Mouse (Mus musculus) midbrain, embryonic 15.5 days (tissue): ENCODE measurements around the gene Morc3. TPM values are rescaled to one million over a fixed set of nuclear protein-coding genes. Genes with fewer than 3 reads are reported as not detected.
A peak's percentile ranks its signal among the peaks of the same experiment; 100 is the strongest.
"Not testable (repeated sequence)": the region's sequence is repeated elsewhere in the genome, so short reads cannot be mapped to it uniquely, and the experiment has no call there.

ENCODE experiments used
- ATAC-seq: fragments of 200-750 bp; cut with Nextera tagmentation; replicated peaks from 2 replicates; pipeline ENCODE4 v1.8.0; 2017; ENCODE audit warnings: moderate TSS enrichment
- H3K27ac ChIP-seq: fragments of 300-500 bp; sonication (generic); 2 replicates; pipeline ENCODE4 v1.5.1; 2015; ENCODE audit warnings: mild to moderate bottlenecking, inconsistent platforms
- H3K27me3 ChIP-seq: fragments of 300-500 bp; sonication (generic); replicated peaks from 2 replicates; pipeline ENCODE4 v1.6.1; 2015; ENCODE audit warnings: inconsistent platforms
- H3K36me3 ChIP-seq: fragments of 300-500 bp; sonication (generic); replicated peaks from 2 replicates; pipeline ENCODE4 v1.6.1; 2015; ENCODE audit warnings: inconsistent platforms
- H3K4me1 ChIP-seq: fragments of 300-500 bp; sonication (generic); 2 replicates; pipeline ENCODE4 v1.6.1; 2015; ENCODE audit warnings: inconsistent platforms
- H3K4me2 ChIP-seq: fragments of 300-500 bp; sonication (generic); 2 replicates; pipeline ENCODE4 v1.6.1; 2015; ENCODE audit warnings: inconsistent platforms, mild to moderate bottlenecking, moderate library complexity
- H3K4me3 ChIP-seq: fragments of 300-500 bp; sonication (generic); 2 replicates; pipeline ENCODE4 v1.5.1; 2015; ENCODE audit warnings: mild to moderate bottlenecking, inconsistent platforms
- H3K9ac ChIP-seq: fragments of 300-500 bp; sonication (generic); 2 replicates; pipeline ENCODE4 v1.6.1; 2015; ENCODE audit warnings: mild to moderate bottlenecking, inconsistent platforms
- H3K9me3 ChIP-seq: fragments of 300-500 bp; sonication (generic); 2 replicates; pipeline ENCODE4 v1.6.1; 2016; ENCODE audit warnings: inconsistent platforms
- WGBS: fragments of 180-500 bp; shearing (Covaris S2); methylation state at CpG from one replicate; pipeline ENCODE4 v1.1.7; 2015; ENCODE audit warnings: mixed read lengths; 5-methylcytosine and 5-hydroxymethylcytosine counted together
- polyA plus RNA-seq: library from polyadenylated mRNA; unstranded; fragments of >200 nt; fragmentation: Nextera tagmentation; extraction: Ambion mirVana; gene quantifications from 2 replicates; pipeline ENCODE4 v1.2.1, GENCODE M21; 2015

Morc3 gene
- polyA plus RNA-seq, 1 experiment from 2014 or later: 34.1 TPM

DNA sequence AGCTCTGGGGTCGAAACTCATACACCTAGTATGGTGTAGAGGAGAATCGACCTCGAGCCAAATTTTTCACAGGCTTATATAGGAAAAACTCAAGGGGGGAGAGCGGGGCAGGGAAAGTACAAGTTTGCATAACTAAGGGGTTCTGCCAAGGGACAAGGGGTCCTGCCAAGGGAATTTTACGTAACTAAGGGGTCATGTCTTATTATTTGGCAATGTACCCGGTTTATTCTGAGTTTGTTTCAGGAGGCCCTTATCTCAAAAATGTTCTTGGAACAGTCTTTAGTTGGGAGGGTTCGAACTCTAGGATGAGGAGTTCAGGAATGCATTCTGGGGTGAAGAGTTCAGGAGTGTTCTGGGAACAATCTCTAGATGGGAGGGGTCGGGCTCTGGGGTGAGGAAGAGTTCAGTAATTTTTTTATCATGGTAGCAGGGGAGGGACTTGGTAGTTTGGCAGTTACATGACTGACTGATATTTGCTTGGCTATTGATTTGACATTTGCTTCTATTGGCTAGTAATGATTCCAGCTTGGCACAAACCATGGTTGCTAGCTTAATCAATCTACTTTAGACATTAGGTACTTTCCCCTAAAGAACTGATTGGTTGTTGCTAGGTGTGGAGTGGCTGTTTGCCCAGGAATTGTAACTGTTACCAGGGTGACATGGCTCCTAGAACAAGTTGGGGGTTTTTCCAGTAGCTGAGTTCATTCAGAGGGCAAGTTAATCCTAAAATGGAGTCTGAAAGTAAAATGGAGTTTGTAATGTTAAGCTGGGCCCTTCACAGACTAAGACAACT is 9.3 kb upstream of the Morc3 start:
- not testable (repeated sequence) for H3K9ac ChIP-seq, H3K36me3 ChIP-seq, H3K4me2 ChIP-seq, H3K4me1 ChIP-seq, H3K27me3 ChIP-seq, H3K27ac ChIP-seq, H3K9me3 ChIP-seq, ATAC-seq, H3K4me3 ChIP-seq
- 81% methylated on average over 5 of the region's 8 CpGs for WGBS

DNA sequence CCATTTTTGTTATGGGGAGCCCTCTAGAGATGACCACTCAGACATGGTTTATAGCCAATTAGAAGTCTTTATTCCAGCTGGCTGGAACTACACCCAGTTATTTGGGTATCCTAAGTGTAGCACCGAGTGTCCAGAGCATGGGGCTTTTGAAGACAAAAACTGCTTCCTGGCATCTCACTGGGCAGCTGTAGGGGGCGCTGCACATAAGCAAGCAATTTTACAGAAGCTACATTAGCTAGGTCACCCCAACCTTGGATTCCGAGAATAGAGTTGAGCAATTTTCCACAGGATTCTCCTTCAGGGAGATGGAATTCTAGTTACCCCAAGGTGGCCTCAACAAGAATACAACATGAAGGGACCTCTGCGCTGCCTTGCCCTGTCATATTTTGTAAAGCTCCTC is 7.1 kb upstream of the Morc3 start:
- Histone ChIP-seq H3K4me2 (no peak overlapping the region), H3K9me3 (no peaks in the 10 kb centered on the region), H3K4me3 (no peak overlapping the region), H3K9ac (no peak overlapping the region), H3K27me3 (no peaks in the 10 kb centered on the region), H3K27ac (no peak overlapping the region), H3K4me1 (no peaks in the 10 kb centered on the region), H3K36me3 (no peaks in the 10 kb centered on the region)
- no peak for ATAC-seq
- WGBS: 88% methylated on average over 4 of the region's 4 CpGs

DNA sequence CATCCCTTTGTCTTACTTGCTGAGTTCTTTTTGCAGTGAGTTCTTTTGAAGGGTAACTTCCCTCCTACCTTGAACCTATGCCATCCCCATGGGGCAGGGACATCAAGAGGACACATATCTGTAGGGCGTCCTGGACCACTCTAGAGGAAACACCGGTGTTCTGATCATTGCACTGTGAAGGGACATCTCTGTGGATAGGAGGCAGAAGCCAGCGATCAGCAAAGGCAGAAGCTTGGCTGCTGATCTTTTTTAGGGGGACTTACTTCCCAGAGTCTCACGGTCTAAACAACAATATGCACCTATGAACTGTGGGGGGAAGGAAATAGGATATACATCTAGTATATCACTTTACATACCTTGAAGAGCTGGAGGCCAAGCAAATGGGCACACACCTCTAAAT is 6.5 kb upstream of the Morc3 start:
- Histone ChIP-seq H3K9ac (no peak overlapping the region), H3K4me3 (no peak overlapping the region), H3K9me3 (no peaks in the 10 kb centered on the region), H3K27me3 (peaks cover under 1% of the 10 kb centered on the region; the same call in 1 of the 2 replicates), H3K36me3 (no peaks in the 10 kb centered on the region), H3K4me2 (no peak overlapping the region), H3K4me1 (no peaks in the 10 kb centered on the region), H3K27ac (no peak overlapping the region)
- WGBS: 92% methylated on average over 4 of the region's 4 CpGs
- no peak for ATAC-seq

DNA sequence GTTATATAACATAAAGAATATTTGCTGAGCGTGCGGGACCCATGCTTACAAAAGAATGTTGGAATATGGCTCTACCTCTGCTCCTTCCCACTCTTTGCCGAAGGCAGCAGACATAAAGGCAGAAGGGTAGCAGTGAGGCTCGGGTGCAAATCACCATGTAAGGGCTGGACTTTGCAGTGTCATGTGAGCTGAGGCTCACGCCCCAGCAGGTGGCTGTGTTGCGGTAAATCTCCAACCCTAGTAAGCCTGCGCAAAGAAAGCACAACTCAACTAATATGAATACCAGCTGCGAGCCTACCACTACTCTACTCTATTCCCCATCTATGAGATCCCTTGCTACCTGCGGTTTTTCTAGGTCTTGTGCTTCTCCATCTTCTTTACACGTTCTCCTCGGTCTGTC is 5.9 kb upstream of the Morc3 start:
- 66% methylated on average over 11 of the region's 11 CpGs for WGBS
- Histone ChIP-seq H3K27me3 (peaks cover 6% of the 10 kb centered on the region; the same call in 1 of the 2 replicates), H3K4me2 (no peak overlapping the region), H3K36me3 (no peaks in the 10 kb centered on the region), H3K9ac (no peak overlapping the region), H3K4me3 (no peak overlapping the region), H3K9me3 (no peaks in the 10 kb centered on the region), H3K27ac (no peak overlapping the region), H3K4me1 (no peaks in the 10 kb centered on the region)
- ATAC-seq: no peak

DNA sequence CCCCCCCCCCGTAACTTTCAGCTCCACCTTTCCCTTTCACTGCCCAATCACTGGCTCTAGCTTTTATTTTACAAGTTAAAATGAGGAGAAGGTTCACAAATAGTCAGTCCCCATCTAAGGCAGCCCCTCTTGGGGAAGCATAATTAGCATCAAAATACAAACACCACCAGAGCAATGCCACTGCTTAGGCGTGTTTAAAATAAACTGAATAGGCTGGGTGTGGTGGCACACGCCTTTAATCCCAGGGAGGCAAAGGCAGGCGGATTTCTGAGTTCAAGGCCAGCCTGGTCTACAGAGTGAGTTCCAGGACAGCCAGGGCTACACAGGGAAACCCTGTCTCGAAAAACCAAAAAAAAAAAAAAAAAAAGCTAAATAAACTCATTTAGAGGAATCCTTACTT is 5.4 kb upstream of the Morc3 start:
- WGBS: 26% methylated on average over 5 of the region's 5 CpGs
- H3K27me3 ChIP-seq, H3K9me3 ChIP-seq, H3K9ac ChIP-seq, H3K4me3 ChIP-seq, H3K4me1 ChIP-seq, H3K4me2 ChIP-seq, ATAC-seq, H3K27ac ChIP-seq, H3K36me3 ChIP-seq: not testable (repeated sequence)

DNA sequence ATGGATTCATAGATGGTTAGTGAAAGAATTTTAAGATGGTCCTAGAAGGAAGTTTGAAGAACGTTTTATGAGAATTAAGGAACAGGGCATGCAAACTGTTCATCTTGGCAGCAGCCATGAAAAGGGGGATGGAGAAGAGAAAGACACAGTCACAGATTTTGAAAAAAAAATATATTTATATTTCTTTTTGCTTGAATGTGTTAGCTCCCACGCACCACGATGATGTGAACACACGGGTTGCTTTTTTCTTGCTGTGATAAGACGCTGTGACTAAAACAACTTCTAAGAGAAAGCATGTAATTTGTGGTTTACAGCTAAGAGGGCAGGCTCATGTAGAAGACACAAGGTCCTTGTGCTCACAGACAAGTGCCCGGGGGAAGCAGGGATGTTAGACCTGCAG is 5.0 kb upstream of the Morc3 start:
- H3K27ac ChIP-seq: no peak overlapping the region
- no peak overlapping the region for H3K9ac ChIP-seq
- H3K9me3 ChIP-seq: no peaks in the 10 kb centered on the region
- no peaks in the 10 kb centered on the region for H3K36me3 ChIP-seq
- no peak overlapping the region for H3K4me2 ChIP-seq
- 92% methylated on average over 6 of the region's 6 CpGs for WGBS
- ATAC-seq: no peak
- no peaks in the 10 kb centered on the region for H3K4me1 ChIP-seq
- no peak overlapping the region for H3K4me3 ChIP-seq
- peaks cover 6% of the 10 kb centered on the region; the same call in 1 of the 2 replicates for H3K27me3 ChIP-seq

DNA sequence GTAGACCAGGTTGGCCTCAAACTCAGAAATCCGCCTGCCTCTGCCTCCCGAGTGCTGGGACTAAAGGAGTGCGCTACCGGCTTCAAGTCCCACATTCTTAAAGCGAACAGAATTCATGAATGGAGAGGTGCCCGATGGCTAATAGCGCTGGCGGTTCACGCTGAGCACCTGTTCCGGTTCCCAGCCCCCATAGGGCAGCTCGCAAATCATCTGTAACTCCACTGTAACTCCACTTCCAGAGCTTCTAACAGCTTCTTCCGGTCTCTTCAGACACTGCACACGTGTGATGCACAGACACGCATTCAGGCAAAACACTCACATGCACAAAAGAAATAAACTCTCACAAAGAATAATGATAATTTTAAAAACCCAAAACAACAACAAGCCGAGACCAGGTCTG is 2.4 kb upstream of the Morc3 start:
- no peak for ATAC-seq
- 93% methylated on average over 15 of the region's 15 CpGs for WGBS
- Histone ChIP-seq H3K9me3 (no peaks in the 10 kb centered on the region), H3K4me3 (no peak overlapping the region), H3K4me1 (peaks cover 18% of the 10 kb centered on the region), H3K36me3 (no peaks in the 10 kb centered on the region), H3K9ac (no peak overlapping the region), H3K27me3 (peaks cover 6% of the 10 kb centered on the region; the same call in 1 of the 2 replicates), H3K4me2 (no peak overlapping the region), H3K27ac (no peak overlapping the region)

DNA sequence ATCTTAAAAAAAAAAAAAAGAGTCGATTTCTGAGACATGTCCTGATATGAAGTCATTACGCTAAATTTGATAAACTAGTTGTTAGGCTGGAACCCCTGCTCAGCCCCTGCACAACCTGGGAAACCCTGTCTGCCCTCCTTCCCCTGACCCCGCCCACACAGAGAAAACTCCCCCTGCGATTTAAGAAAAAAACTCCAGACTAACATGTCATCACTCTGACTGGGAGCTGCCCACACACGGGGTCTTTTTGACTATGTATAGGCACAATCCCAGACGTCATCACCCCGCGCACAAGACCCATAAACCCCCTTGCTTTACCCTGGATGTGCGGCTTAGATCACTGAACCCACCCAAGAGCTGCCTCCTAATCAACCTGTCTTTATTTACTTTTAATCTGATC is 1.9 kb upstream of the Morc3 start:
- H3K27me3 ChIP-seq: peaks cover 6% of the 10 kb centered on the region; the same call in 1 of the 2 replicates
- ATAC-seq: no peak
- no peaks in the 10 kb centered on the region for H3K36me3 ChIP-seq
- H3K4me1 ChIP-seq: peaks cover 18% of the 10 kb centered on the region
- H3K9ac ChIP-seq: no peak overlapping the region
- no peak overlapping the region for H3K27ac ChIP-seq
- WGBS: 89% methylated on average over 9 of the region's 9 CpGs
- no peak overlapping the region for H3K4me2 ChIP-seq
- H3K4me3 ChIP-seq: no peak overlapping the region
- no peaks in the 10 kb centered on the region for H3K9me3 ChIP-seq

DNA sequence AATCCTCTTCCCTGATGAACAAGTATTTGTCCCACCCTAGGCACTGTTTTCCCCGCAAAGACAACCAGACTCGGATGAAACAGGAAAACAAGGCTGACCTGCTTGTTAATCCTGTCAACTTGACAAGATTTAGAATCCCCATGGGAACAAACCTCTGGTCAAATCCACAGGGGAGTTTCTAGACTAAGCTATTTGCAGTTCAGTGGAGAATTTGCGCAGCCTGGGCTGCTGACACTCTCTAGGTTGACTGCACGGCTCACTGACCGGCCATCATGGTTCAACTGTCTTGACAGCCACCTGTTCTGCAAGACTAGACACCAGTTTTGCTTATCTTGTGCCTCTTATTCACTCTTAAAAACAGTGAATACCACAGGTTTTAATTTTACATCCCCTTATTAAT is 1.0 kb upstream of the Morc3 start:
- WGBS: 59% methylated on average over 5 of the region's 5 CpGs
- Histone ChIP-seq H3K4me2 (no peak overlapping the region), H3K9me3 (no peaks in the 10 kb centered on the region), H3K36me3 (no peaks in the 10 kb centered on the region), H3K4me3 (no peak overlapping the region), H3K4me1 (peaks cover 18% of the 10 kb centered on the region), H3K27ac (no peak overlapping the region), H3K9ac (no peak overlapping the region), H3K27me3 (peaks cover 6% of the 10 kb centered on the region; the same call in 1 of the 2 replicates)
- ATAC-seq: no peak

- WGBS: 2% methylated on average over 58 of the region's 69 CpGs
- Histone ChIP-seq H3K36me3 (no peaks in the 10 kb centered on the region), H3K27ac (peak overlapping the region; percentile 93), H3K4me3 (peak overlapping the region; percentile 88), H3K9ac (peak overlapping the region; percentile 84), H3K4me1 (peaks cover 18% of the 10 kb centered on the region), H3K4me2 (peak overlapping the region; percentile 88), H3K27me3 (peaks cover 6% of the 10 kb centered on the region; the same call in 1 of the 2 replicates), H3K9me3 (no peaks in the 10 kb centered on the region)
- peak; percentile 77 for ATAC-seq
Observed at GRCm38 (mm10) chr16:93832451-93833276, 743 bp downstream of the Morc3 start.

DNA sequence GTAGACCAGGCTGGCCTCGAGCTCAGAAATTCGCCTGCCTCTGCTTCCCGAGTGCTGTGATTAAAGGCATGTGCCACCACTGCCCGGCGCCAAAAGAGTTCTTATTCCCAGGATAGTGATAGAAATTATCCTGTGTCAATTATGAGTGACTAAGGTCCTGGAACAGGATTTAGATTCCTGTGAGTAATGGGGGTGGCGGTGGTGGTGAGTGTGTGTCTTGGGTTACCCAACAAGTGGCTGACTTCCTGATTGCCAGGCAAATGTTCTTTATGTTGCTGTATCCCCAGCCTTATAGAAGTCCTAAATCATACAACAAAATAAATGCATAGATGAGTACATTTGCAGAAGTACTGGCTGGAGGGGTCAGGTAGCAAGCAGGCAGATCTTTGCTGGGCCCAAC is 1.6 kb downstream of the Morc3 start:
- 92% methylated on average over 6 of the region's 6 CpGs for WGBS
- Histone ChIP-seq H3K9ac (no peak overlapping the region), H3K4me2 (peak overlapping the region; percentile 88), H3K27ac (no peak overlapping the region), H3K36me3 (no peaks in the 10 kb centered on the region), H3K27me3 (peaks cover 6% of the 10 kb centered on the region; the same call in 1 of the 2 replicates), H3K9me3 (no peaks in the 10 kb centered on the region), H3K4me1 (peaks cover 18% of the 10 kb centered on the region), H3K4me3 (peak overlapping the region; percentile 88; the same call in 1 of the 2 replicates)
- no peak for ATAC-seq

DNA sequence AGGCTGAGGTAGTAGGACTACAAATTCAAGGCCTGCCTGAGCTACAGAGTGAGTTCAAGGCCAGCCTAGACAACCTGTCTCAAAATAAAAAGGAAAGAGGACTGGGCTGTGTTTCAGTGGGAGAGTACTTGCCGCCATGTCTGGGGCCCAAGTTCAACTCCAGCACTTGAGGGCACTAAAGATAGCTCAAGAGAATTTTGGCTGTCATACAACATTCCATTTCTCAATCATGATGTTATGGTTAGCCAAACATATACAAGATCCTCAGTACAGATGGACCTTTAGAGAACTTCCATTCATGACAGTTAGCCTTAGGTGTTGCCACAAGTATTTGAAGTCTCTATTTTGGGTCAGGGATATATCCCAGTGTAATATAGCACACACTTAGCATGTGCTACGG is 2.2 kb downstream of the Morc3 start:
- Histone ChIP-seq H3K9ac (no peak overlapping the region), H3K4me2 (0 out of 2 replicates have a peak overlapping the region, but pooled peaks have one; percentile 88), H3K36me3 (no peaks in the 10 kb centered on the region), H3K4me1 (peaks cover 18% of the 10 kb centered on the region), H3K9me3 (no peaks in the 10 kb centered on the region), H3K4me3 (no peak overlapping the region), H3K27me3 (peaks cover 6% of the 10 kb centered on the region; the same call in 1 of the 2 replicates), H3K27ac (no peak overlapping the region)
- 92% methylated on average over 2 of the region's 2 CpGs for WGBS
- ATAC-seq: no peak
